Mouse (Mus musculus) neural tube, embryonic 14.5 days (tissue): ENCODE results near the gene Spen. TPM values are rescaled to one million over a fixed set of nuclear protein-coding genes. Genes with fewer than 3 reads are reported as not detected.
"Not testable (repeated sequence)": the region's sequence is repeated elsewhere in the genome, so short reads cannot be mapped to it uniquely, and the experiment has no call there.

ENCODE experiments used
- ATAC-seq: fragments of 200-750 bp; cut with Nextera tagmentation; 2 replicates; pipeline ENCODE4 v1.8.0; 2017; ENCODE audit warnings: low read depth, mild to moderate bottlenecking, moderate TSS enrichment, moderate library complexity
- H3K27ac ChIP-seq: fragments of 300-500 bp; sonication (generic); 2 replicates; pipeline ENCODE4 v1.5.1; 2014; ENCODE audit warnings: low read depth, mild to moderate bottlenecking, control low read depth, low read length, moderate library complexity, mixed read lengths
- H3K27me3 ChIP-seq: fragments of 300-500 bp; sonication (generic); 2 replicates; pipeline ENCODE4 v1.6.1; 2014; ENCODE audit warnings: low read length; ENCODE audit not compliant: control insufficient read depth, insufficient read depth
- H3K36me3 ChIP-seq: fragments of 300-500 bp; sonication (generic); 2 replicates; pipeline ENCODE4 v1.6.1; 2014; ENCODE audit warnings: low read length, mixed read lengths; ENCODE audit not compliant: control insufficient read depth, insufficient read depth
- H3K4me1 ChIP-seq: fragments of 300-500 bp; sonication (generic); 2 replicates; pipeline ENCODE4 v1.6.1; 2014; ENCODE audit warnings: low read length; ENCODE audit not compliant: control insufficient read depth, insufficient read depth
- H3K4me2 ChIP-seq: fragments of 300-500 bp; sonication (generic); 2 replicates; pipeline ENCODE4 v1.6.1; 2014; ENCODE audit warnings: mild to moderate bottlenecking, low read depth, low read length, control low read depth
- H3K4me3 ChIP-seq: fragments of 300-500 bp; sonication (generic); 2 replicates; pipeline ENCODE4 v1.5.1; 2014; ENCODE audit warnings: low read depth, low read length, control low read depth, mixed read lengths
- H3K9ac ChIP-seq: fragments of 300-500 bp; sonication (generic); replicated peaks from 2 replicates; pipeline ENCODE4 v1.6.1; 2014; ENCODE audit warnings: low read depth, mild to moderate bottlenecking, control low read depth, low read length, mixed read lengths
- H3K9me3 ChIP-seq: fragments of 300-500 bp; sonication (generic); 2 replicates; pipeline ENCODE4 v1.6.1; 2016; ENCODE audit warnings: low read length; ENCODE audit not compliant: control insufficient read depth
- WGBS: fragments of 180-500 bp; shearing (Covaris S2); extraction: QIAGEN DNeasy Blood & Tissue Kit; methylation state at CpG from one replicate; pipeline ENCODE4 v1.1.7; 2014; 5-methylcytosine and 5-hydroxymethylcytosine counted together
- polyA plus RNA-seq: library from polyadenylated mRNA; unstranded; fragments of >200 nt; fragmentation: Nextera tagmentation; extraction: Ambion mirVana; gene quantifications from 2 replicates; pipeline ENCODE4 v1.2.1, GENCODE M21; 2014

The Spen gene
- polyA plus RNA-seq, 1 experiment from 2014 or later = 23.9 TPM

- no peaks in the 10 kb centered on the region for H3K9me3 ChIP-seq
- no peak for ATAC-seq
- H3K4me2 ChIP-seq = no peak overlapping the region
- WGBS = 85% methylated on average over 7 of the region's 7 CpGs
- H3K9ac ChIP-seq = no peak overlapping the region
- H3K4me1 ChIP-seq = no peaks in the 10 kb centered on the region
- H3K27me3 ChIP-seq = no peaks in the 10 kb centered on the region
- H3K27ac ChIP-seq = no peak overlapping the region
- no peak overlapping the region for H3K4me3 ChIP-seq
- H3K36me3 ChIP-seq = no peaks in the 10 kb centered on the region
These were observed 34.4 kb upstream of the Spen start for GRCm38 (mm10) chr4:141572668-141573358.

- H3K27ac ChIP-seq = no peak overlapping the region
- ATAC-seq = no peak
- 74% methylated on average over 10 of the region's 10 CpGs for WGBS
- H3K4me2 ChIP-seq = no peak overlapping the region
- H3K4me1 ChIP-seq = no peaks in the 10 kb centered on the region
- H3K4me3 ChIP-seq = no peak overlapping the region
- no peaks in the 10 kb centered on the region for H3K9me3 ChIP-seq
- H3K9ac ChIP-seq = no peak overlapping the region
- no peaks in the 10 kb centered on the region for H3K27me3 ChIP-seq
- H3K36me3 ChIP-seq = no peaks in the 10 kb centered on the region
These were observed 33.5 kb upstream of the Spen start for GRCm38 (mm10) chr4:141571934-141572333.

- no peak overlapping the region for H3K4me3 ChIP-seq
- no peaks in the 10 kb centered on the region for H3K4me1 ChIP-seq
- H3K9ac ChIP-seq = no peak overlapping the region
- no peak overlapping the region for H3K4me2 ChIP-seq
- 81% methylated on average over 6 of the region's 6 CpGs for WGBS
- no peaks in the 10 kb centered on the region for H3K9me3 ChIP-seq
- no peaks in the 10 kb centered on the region for H3K36me3 ChIP-seq
- ATAC-seq = no peak
- H3K27me3 ChIP-seq = no peaks in the 10 kb centered on the region
- no peak overlapping the region for H3K27ac ChIP-seq
These were observed 32.9 kb upstream of the Spen start for GRCm38 (mm10) chr4:141571337-141571739.

GRCm38 (mm10) chr4:141570821-141571220 lies 32.4 kb upstream of the Spen start:
- no peaks in the 10 kb centered on the region for H3K36me3 ChIP-seq
- no peak overlapping the region for H3K4me3 ChIP-seq
- no peaks in the 10 kb centered on the region for H3K9me3 ChIP-seq
- H3K27ac ChIP-seq = no peak overlapping the region
- H3K27me3 ChIP-seq = no peaks in the 10 kb centered on the region
- no peak for ATAC-seq
- H3K9ac ChIP-seq = no peak overlapping the region
- H3K4me2 ChIP-seq = no peak overlapping the region
- 79% methylated on average over 1 of the region's 1 CpGs for WGBS
- H3K4me1 ChIP-seq = no peaks in the 10 kb centered on the region

GRCm38 (mm10) chr4:141570004-141570403 lies 31.6 kb upstream of the Spen start:
- 61% methylated on average over 6 of the region's 6 CpGs for WGBS
- H3K4me3 ChIP-seq = no peak overlapping the region
- H3K4me1 ChIP-seq = no peaks in the 10 kb centered on the region

GRCm38 (mm10) chr4:141568966-141569365 lies 30.6 kb upstream of the Spen start:
- Histone ChIP-seq H3K27ac (no peak overlapping the region), H3K27me3 (no peaks in the 10 kb centered on the region), H3K9ac (no peak overlapping the region), H3K36me3 (no peaks in the 10 kb centered on the region), H3K9me3 (no peaks in the 10 kb centered on the region), H3K4me2 (no peak overlapping the region), H3K4me1 (no peaks in the 10 kb centered on the region), H3K4me3 (no peak overlapping the region)
- no peak for ATAC-seq
- WGBS = 92% methylated on average over 5 of the region's 5 CpGs

More at GRCm38 (mm10) chr4:141570004-141570403, 31.6 kb upstream of the Spen start:
- Histone ChIP-seq H3K9ac (no peak overlapping the region), H3K4me2 (no peak overlapping the region), H3K9me3 (no peaks in the 10 kb centered on the region), H3K27ac (no peak overlapping the region), H3K36me3 (no peaks in the 10 kb centered on the region), H3K27me3 (no peaks in the 10 kb centered on the region)
- ATAC-seq = no peak

GRCm38 (mm10) chr4:141567174-141567573 lies 28.8 kb upstream of the Spen start:
- not testable (repeated sequence) for H3K36me3 ChIP-seq, H3K9ac ChIP-seq, H3K27ac ChIP-seq, H3K4me2 ChIP-seq, H3K4me3 ChIP-seq, H3K27me3 ChIP-seq, H3K9me3 ChIP-seq, ATAC-seq, H3K4me1 ChIP-seq
- WGBS = 92% methylated on average over 7 of the region's 7 CpGs

- no peaks in the 10 kb centered on the region for H3K4me1 ChIP-seq
- no peaks in the 10 kb centered on the region for H3K9me3 ChIP-seq
- no peak overlapping the region for H3K27ac ChIP-seq
- 92% methylated on average over 6 of the region's 6 CpGs for WGBS
- H3K9ac ChIP-seq = no peak overlapping the region
- H3K27me3 ChIP-seq = no peaks in the 10 kb centered on the region
- no peak for ATAC-seq
- no peak overlapping the region for H3K4me2 ChIP-seq
- H3K36me3 ChIP-seq = no peaks in the 10 kb centered on the region
- no peak overlapping the region for H3K4me3 ChIP-seq
These were observed 27.8 kb upstream of the Spen start for GRCm38 (mm10) chr4:141566187-141566586.

- no peaks in the 10 kb centered on the region for H3K36me3 ChIP-seq
- no peak overlapping the region for H3K9ac ChIP-seq
- H3K4me3 ChIP-seq = no peak overlapping the region
- H3K27ac ChIP-seq = no peak overlapping the region
- no peaks in the 10 kb centered on the region for H3K4me1 ChIP-seq
- no peak overlapping the region for H3K4me2 ChIP-seq
- H3K9me3 ChIP-seq = no peaks in the 10 kb centered on the region
- no peak for ATAC-seq
- no peaks in the 10 kb centered on the region for H3K27me3 ChIP-seq
- WGBS = 40% methylated on average over 7 of the region's 7 CpGs
These were observed 26.9 kb upstream of the Spen start for GRCm38 (mm10) chr4:141565325-141565724.
